8 mouse cellular contexts compared by ENCODE assay signal in the genomic region with DNA sequence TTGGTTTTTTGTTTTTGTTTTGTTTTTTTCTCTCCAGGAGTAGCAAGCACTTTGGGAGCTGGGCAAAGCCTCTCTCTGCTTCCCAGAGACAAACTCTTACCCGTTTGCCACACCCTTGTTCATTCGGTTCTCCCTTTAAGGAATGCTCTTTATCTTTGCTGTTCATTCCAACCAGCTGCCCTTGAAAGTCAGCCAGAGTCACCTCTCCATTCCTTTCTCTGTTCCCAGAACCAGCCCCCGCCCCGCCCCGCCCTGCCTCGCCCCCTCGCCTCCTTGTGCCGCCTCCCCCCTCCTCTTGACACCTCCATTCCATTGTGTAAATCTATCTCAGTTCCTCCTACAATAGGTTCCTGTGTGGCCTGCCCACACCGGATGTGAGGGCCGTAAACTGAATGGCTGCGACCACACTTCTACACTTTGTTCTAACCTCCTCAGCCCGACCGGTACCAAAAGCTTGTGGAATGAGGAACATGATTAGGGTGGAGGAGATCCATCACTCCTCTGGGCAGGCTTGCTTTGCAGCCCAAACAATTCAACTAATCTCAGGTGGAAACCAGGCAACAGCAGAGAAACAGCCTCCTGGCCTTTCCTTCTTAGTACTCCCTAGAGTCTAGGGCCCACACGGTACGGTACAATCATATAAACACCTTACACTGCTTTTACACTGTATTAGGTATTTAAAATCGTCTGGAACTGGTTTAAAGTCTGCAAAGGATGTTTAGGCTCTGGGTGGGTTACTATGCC. TPM values are rescaled to one million over a fixed set of nuclear protein-coding genes. Genes with fewer than 3 reads are reported as not detected.
DNase-seq lines count a peak whose midpoint lies in the region; ATAC-seq lines count a peak whose summit lies in the region.

No protein-coding gene starts in this region.

- H3K4me1 ChIP-seq in liver, embryonic 11.5 days (replicated peaks; ENCODE audit: control insufficient read depth, insufficient read depth, low read length): peaks cover 4% of the 10 kb centered on the region

- no peaks in the 10 kb centered on the region for H3K27me3 ChIP-seq in liver, embryonic 11.5 days (replicated peaks; ENCODE audit: control insufficient read depth, insufficient read depth, low read length)

- peak overlapping the region; percentile 16 for H3K4me2 ChIP-seq in liver, embryonic 11.5 days

- no peaks in the 10 kb centered on the region for H3K9me3 ChIP-seq in liver, embryonic 11.5 days (ENCODE audit: control insufficient read depth, low read length)

- 13% methylated on average over 16 of the region's 16 CpGs for WGBS in liver, embryonic 11.5 days

- H3K4me3 ChIP-seq in liver, embryonic 11.5 days (ENCODE audit: low read depth, low read length): no peak overlapping the region

- H3K36me3 ChIP-seq in liver, embryonic 11.5 days (ENCODE audit: control insufficient read depth, insufficient read depth, low read length): no peaks in the 10 kb centered on the region

- peak overlapping the region; percentile 26; the same call in 1 of the 2 replicates for H3K27ac ChIP-seq in liver, embryonic 11.5 days (ENCODE audit: low read depth, low read length)

- H3K9ac ChIP-seq in liver, embryonic 11.5 days (ENCODE audit: low read depth, low read length): no peak overlapping the region

- peak; percentile 20 for DNase-seq in kidney, adult 18-20 months
- no peak for DNase-seq in kidney, adult 9 months
- DNase-seq in forelimb bud, embryonic 11.5 days (ENCODE audit: low read depth, low spot score): peak; percentile 64
- no peak for DNase-seq in liver, embryonic 11.5 days (ENCODE audit: low spot score)
- DNase-seq in ovary, postnatal 14 days (ENCODE audit: low spot score): peak; percentile 27
- no peak for DNase-seq in frontal cortex, adult 2 months (ENCODE audit: extremely low spot score in 1 of 2, low spot score in 1 of 2)
- no peak for DNase-seq in adrenal gland, adult 18-20 months (ENCODE audit: low spot score in 2 of 2)
- DNase-seq in urinary bladder, postnatal 4 days (ENCODE audit: low spot score in 2 of 2): no peak

- no peak; the same call in 1 of the 2 replicates for ATAC-seq in liver, embryonic 11.5 days (replicated peaks; ENCODE audit: low FRiP score)

RNA-seq across cellular contexts. Expression of gene Gcnt2, which starts 9.5 kb away (rescaled TPM):
- 2.1 and 2.2 TPM in 2 replicates for polyA plus RNA-seq in liver, embryonic 11.5 days (2014; fragmentation: Nextera tagmentation; extraction: Ambion mirVana)
- 8.0 and 8.9 TPM in 2 replicates for polyA plus RNA-seq in frontal cortex, adult 2 months (2012; rRNA removed)
- 1 to 10 TPM; 5.8 to 9.1 TPM for total RNA-seq in adrenal gland, adult 18-20 months (2021)

Comparison
In these comparisons a context has a peak if more than half of its experiments do, and no peak if none do; other contexts are left out.
1. DNase-seq: peak in kidney, adult 18-20 months (single experiment), forelimb bud, embryonic 11.5 days (single experiment) and ovary, postnatal 14 days (single experiment); none in kidney, adult 9 months (single experiment), liver, embryonic 11.5 days (single experiment), frontal cortex, adult 2 months (0 of 2), adrenal gland, adult 18-20 months (0 of 2) and urinary bladder, postnatal 4 days (0 of 2).